Mouse (Mus musculus) MEL (cell line): ENCODE data around the gene Psmg3. TPM values are rescaled to one million over a fixed set of nuclear protein-coding genes. Genes with fewer than 3 reads are reported as not detected.
A peak's percentile ranks its signal among the peaks of the same experiment; 100 is the strongest.

Source experiments
- DNase-seq: peaks from one replicate; pipeline ENCODE4 v3.0.0; 2011; ENCODE audit warnings: low read depth, low spot score
- H3K27ac ChIP-seq: 2 replicates; pipeline ENCODE4 v1.5.1; 2012; ENCODE audit warnings: low read depth, mild to moderate bottlenecking, control low read depth, low read length, moderate library complexity; ENCODE audit not compliant: control insufficient read depth
- H3K27me3 ChIP-seq, 2 experiments: fragments of 150-350 bp in 1 of 2; sonication (generic) in 1 of 2; 2 replicates each; pipeline ENCODE4 v1.6.1; 2012; ENCODE audit warnings: low read length in 2 of 2, mild to moderate bottlenecking in 2 of 2, improper control_type of control experiment in 1 of 2, moderate library complexity in 1 of 2; ENCODE audit not compliant: insufficient read depth in 2 of 2, control insufficient read depth in 1 of 2
- H3K36me3 ChIP-seq, 2 experiments: 2 replicates each; pipeline ENCODE4 v1.6.1; 2012 to 2014; ENCODE audit warnings: low read length in 2 of 2, improper control_type of control experiment in 1 of 2, inconsistent platforms in 1 of 2, mild to moderate bottlenecking in 1 of 2; ENCODE audit not compliant: insufficient read depth in 2 of 2, control insufficient read depth in 1 of 2
- H3K4me1 ChIP-seq, 2 experiments: fragments of 150-350 bp in 1 of 2; sonication (generic) in 1 of 2; 2 replicates each; pipeline ENCODE4 v1.6.1; 2012; ENCODE audit warnings: low read length in 2 of 2, improper control_type of control experiment in 1 of 2, mild to moderate bottlenecking in 1 of 2; ENCODE audit not compliant: insufficient read depth in 2 of 2, control insufficient read depth in 1 of 2
- H3K4me3 ChIP-seq, 2 experiments: fragments of 150-350 bp in 1 of 2; sonication (generic) in 1 of 2; 2 replicates each; pipeline ENCODE4 v1.5.1; 2012; ENCODE audit warnings: low read depth in 2 of 2, low read length in 2 of 2, mild to moderate bottlenecking in 2 of 2, moderate library complexity in 2 of 2, control low read depth in 1 of 2, improper control_type of control experiment in 1 of 2; ENCODE audit not compliant: control insufficient read depth in 1 of 2, insufficient read depth in 1 of 2
- H3K79me2 ChIP-seq: 2 replicates; pipeline ENCODE4 v1.6.1; 2012; ENCODE audit warnings: mild to moderate bottlenecking, low read length, moderate library complexity; ENCODE audit not compliant: control insufficient read depth, poor library complexity, insufficient read depth
- H3K9ac ChIP-seq: 2 replicates; pipeline ENCODE4 v1.6.1; 2012; ENCODE audit warnings: low read depth, mild to moderate bottlenecking, control low read depth, low read length, moderate library complexity; ENCODE audit not compliant: control insufficient read depth, poor library complexity, severe bottlenecking
- H3K9me3 ChIP-seq: fragments of 150-350 bp; sonication (generic); replicated peaks from 2 replicates; pipeline ENCODE4 v1.6.1; 2012; ENCODE audit warnings: mild to moderate bottlenecking, low read length, improper control_type of control experiment, moderate library complexity; ENCODE audit not compliant: insufficient read depth
- BHLHE40 ChIP-seq: IDR thresholded peaks from 2 replicates; pipeline ENCODE4 v1.6.1; 2012; ENCODE audit warnings: low read depth, mild to moderate bottlenecking, inconsistent platforms, low read length, improper control_type of control experiment, borderline replicate concordance
- CHD1 ChIP-seq: IDR thresholded peaks from 2 replicates; pipeline ENCODE4 v1.6.1; 2012; ENCODE audit warnings: low read depth, mild to moderate bottlenecking, inconsistent platforms, low read length, improper control_type of control experiment
- CHD2 ChIP-seq: IDR thresholded peaks from 2 replicates; pipeline ENCODE4 v1.6.1; 2011; ENCODE audit warnings: low read length, improper control_type of control experiment
- CTCF ChIP-seq, 3 experiments: IDR thresholded peaks in 2 of 3; conservative IDR thresholded peaks in 1 of 3; 2 replicates each; pipeline ENCODE4 v1.5.1; 2011 to 2012; ENCODE audit warnings: low read length in 3 of 3, low read depth in 2 of 3, mild to moderate bottlenecking in 2 of 3, improper control_type of control experiment in 1 of 3, inconsistent platforms in 1 of 3, mixed read lengths in 1 of 3, moderate library complexity in 1 of 3; ENCODE audit not compliant: control insufficient read depth in 1 of 3, insufficient read depth in 1 of 3, poor library complexity in 1 of 3, severe bottlenecking in 1 of 3
- EP300 ChIP-seq, 2 experiments: IDR thresholded peaks; 2 replicates each; pipeline ENCODE4 v1.6.1; 2011; ENCODE audit warnings: improper control_type of control experiment in 2 of 2, low read length in 2 of 2, low read depth in 1 of 2, mild to moderate bottlenecking in 1 of 2
- ETS1 ChIP-seq: IDR thresholded peaks from 2 replicates; pipeline ENCODE4 v1.6.1; 2012; ENCODE audit warnings: low read depth, mild to moderate bottlenecking, inconsistent platforms, low read length, improper control_type of control experiment, moderate library complexity
- GABPA ChIP-seq: IDR thresholded peaks from 2 replicates; pipeline ENCODE4 v1.6.1; 2012; ENCODE audit warnings: low read depth, mild to moderate bottlenecking, inconsistent platforms, low read length, improper control_type of control experiment, moderate library complexity
- KAT2A ChIP-seq: conservative IDR thresholded peaks from 2 replicates; pipeline ENCODE4 v1.6.1; 2012; ENCODE audit warnings: low read depth, low read length, improper control_type of control experiment, inconsistent platforms
- MAX ChIP-seq: IDR thresholded peaks from 2 replicates; pipeline ENCODE4 v1.6.1; 2011; ENCODE audit warnings: low read length, improper control_type of control experiment
- MAZ ChIP-seq: IDR thresholded peaks from 2 replicates; pipeline ENCODE4 v1.6.1; 2012; ENCODE audit warnings: low read depth, mild to moderate bottlenecking, inconsistent platforms, low read length, improper control_type of control experiment
- MEF2A ChIP-seq: IDR thresholded peaks from 2 replicates; pipeline ENCODE4 v1.6.1; 2014; ENCODE audit warnings: low read depth, mild to moderate bottlenecking, inconsistent platforms, low read length, improper control_type of control experiment; ENCODE audit not compliant: poor library complexity, insufficient replicate concordance, severe bottlenecking; ENCODE audit errors: extremely low read depth
- MXI1 ChIP-seq: IDR thresholded peaks from 2 replicates; pipeline ENCODE4 v1.6.1; 2011; ENCODE audit warnings: mild to moderate bottlenecking, low read depth, low read length, improper control_type of control experiment
- MYB ChIP-seq: IDR thresholded peaks from 2 replicates; pipeline ENCODE4 v1.6.1; 2011; ENCODE audit warnings: mild to moderate bottlenecking, low read depth, low read length, improper control_type of control experiment
- MYC ChIP-seq: IDR thresholded peaks from 2 replicates; pipeline ENCODE4 v1.6.1; 2011; ENCODE audit warnings: low read depth, mild to moderate bottlenecking, low read length, improper control_type of control experiment, moderate library complexity
- POLR2AphosphoS2 ChIP-seq: IDR thresholded peaks from 2 replicates; pipeline ENCODE4 v1.6.1; 2011; ENCODE audit warnings: low read length, improper control_type of control experiment
- POLR2AphosphoS5 ChIP-seq: IDR thresholded peaks from 2 replicates; pipeline ENCODE4 v1.6.1; 2012; ENCODE audit warnings: low read depth, borderline replicate concordance, mild to moderate bottlenecking, inconsistent platforms, low read length, moderate library complexity, mixed read lengths
- RCOR1 ChIP-seq: IDR thresholded peaks from 2 replicates; pipeline ENCODE4 v1.6.1; 2012; ENCODE audit warnings: low read depth, mild to moderate bottlenecking, inconsistent platforms, low read length, improper control_type of control experiment
- SIN3A ChIP-seq: IDR thresholded peaks from 2 replicates; pipeline ENCODE4 v1.6.1; 2012; ENCODE audit warnings: low read length, improper control_type of control experiment, inconsistent platforms
- TBP ChIP-seq: IDR thresholded peaks from 2 replicates; pipeline ENCODE4 v1.8.0; 2011; ENCODE audit warnings: low read depth, low read length, improper control_type of control experiment
- TCF12 ChIP-seq: IDR thresholded peaks from 2 replicates; pipeline ENCODE4 v1.6.1; 2014; ENCODE audit warnings: low read depth, mild to moderate bottlenecking, inconsistent platforms, low read length, improper control_type of control experiment, moderate library complexity
- USF1 ChIP-seq: IDR thresholded peaks from 2 replicates; pipeline ENCODE4 v1.6.1; 2014; ENCODE audit warnings: low read depth, mild to moderate bottlenecking, inconsistent platforms, low read length, improper control_type of control experiment, moderate library complexity
- ZKSCAN1 ChIP-seq: IDR thresholded peaks from 2 replicates; pipeline ENCODE4 v1.6.1; 2012; ENCODE audit warnings: low read depth, mild to moderate bottlenecking, inconsistent platforms, low read length, improper control_type of control experiment, moderate library complexity
- ZMIZ1 ChIP-seq: IDR thresholded peaks from 2 replicates; pipeline ENCODE4 v1.6.1; 2012; ENCODE audit warnings: low read depth, mild to moderate bottlenecking, inconsistent platforms, low read length, improper control_type of control experiment, moderate library complexity
- ZNF384 ChIP-seq: IDR thresholded peaks from 2 replicates; pipeline ENCODE4 v1.6.1; 2012; ENCODE audit warnings: low read depth, mild to moderate bottlenecking, inconsistent platforms, low read length, improper control_type of control experiment
- polyA plus RNA-seq, 2 experiments: library from polyadenylated mRNA; stranded (reverse) in 1 of 2; unstranded in 1 of 2; fragments of >175 nt in 1 of 2; fragments of >200 nt in 1 of 2; gene quantifications; 2 replicates each; pipeline versions ENCODE4 v1.2.1 to v1.2.4; 2012; ENCODE audit warnings: low replicate concordance in 2 of 2, low read depth in 1 of 2; ENCODE audit not compliant: insufficient read length in 2 of 2, insufficient read depth in 1 of 2, missing spikeins in 1 of 2
- total RNA-seq: library from RNA; depleted of rRNA; stranded (reverse); fragments of 300-350 nt; gene quantifications from 2 replicates; pipeline ENCODE4 v1.2.3, GENCODE M21; 2012

The Psmg3 gene
- total and polyA plus RNA-seq, 3 experiments, result 75.4 to 81.9 TPM; not detected in 1

DNA sequence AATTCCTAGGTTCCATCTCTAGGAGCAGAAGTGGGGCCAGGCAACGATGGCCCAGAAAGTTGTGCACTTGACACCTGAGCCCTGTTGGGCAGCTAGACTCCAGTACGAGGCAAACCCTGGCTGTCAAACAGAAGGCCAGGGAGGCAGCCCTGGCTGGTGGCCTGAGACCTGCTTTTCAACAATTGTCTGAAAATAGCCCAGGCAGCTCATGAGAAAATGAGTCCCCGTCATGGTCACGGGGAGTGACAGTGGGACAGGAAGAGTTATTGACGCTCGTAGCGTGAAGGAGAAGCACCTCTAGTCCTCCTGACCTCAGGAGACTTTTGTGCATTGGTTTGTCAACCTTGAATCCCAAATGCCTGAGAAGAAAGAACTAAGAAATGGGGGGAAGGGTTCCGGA is 45.3 kb downstream of the Psmg3 start:
- no peak for DNase-seq
- H3K4me3 ChIP-seq, result no peak overlapping the region
- no peak overlapping the region for H3K27ac ChIP-seq
- H3K9me3 ChIP-seq, result no peaks in the 10 kb centered on the region
- peaks cover 0 to 4% of the 10 kb centered on the region in 2 experiments; a peak in 2 of 4 replicates for H3K27me3 ChIP-seq
- no peaks in the 10 kb centered on the region for H3K79me2 ChIP-seq
- no peaks in the 10 kb centered on the region for H3K4me1 ChIP-seq
- no peak overlapping the region for H3K9ac ChIP-seq
- H3K36me3 ChIP-seq, result no peaks in the 10 kb centered on the region
- no peak for TF ChIP-seq ZKSCAN1
- TF ChIP-seq MYC, result no peak
- no peak for TF ChIP-seq CHD2
- TF ChIP-seq SIN3A, result no peak
- TF ChIP-seq ETS1, result no peak
- no peak for TF ChIP-seq GABPA
- TF ChIP-seq ZNF384, result no peak
- no peak for TF ChIP-seq BHLHE40
- TF ChIP-seq KAT2A, result no peak
- no peak for TF ChIP-seq EP300 (IDR thresholded peaks at IDR 0.05; ENCODE audit: low read depth in 1 of 2, low read length in 2 of 2)

DNA sequence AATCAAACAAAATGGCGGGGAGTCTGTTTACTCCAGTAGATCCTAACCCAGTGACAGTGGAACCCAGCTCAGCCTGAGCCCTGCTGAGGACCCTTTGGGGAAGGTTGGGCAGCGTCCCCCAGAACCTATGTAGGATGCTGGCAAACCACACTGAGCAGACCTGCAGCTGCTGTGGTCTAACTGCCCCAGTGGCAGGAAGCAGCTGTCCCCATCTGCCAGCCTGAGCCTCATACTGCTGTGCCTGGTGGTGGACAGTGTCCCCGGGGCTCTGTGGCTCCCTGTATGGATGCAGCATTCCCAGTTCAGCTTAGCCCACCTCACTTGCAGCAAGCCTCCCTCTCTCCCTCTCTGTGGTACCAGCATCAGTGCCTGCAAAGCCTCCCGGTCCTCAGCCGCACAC is 49.7 kb downstream of the Psmg3 start:
- no peak for DNase-seq

DNA sequence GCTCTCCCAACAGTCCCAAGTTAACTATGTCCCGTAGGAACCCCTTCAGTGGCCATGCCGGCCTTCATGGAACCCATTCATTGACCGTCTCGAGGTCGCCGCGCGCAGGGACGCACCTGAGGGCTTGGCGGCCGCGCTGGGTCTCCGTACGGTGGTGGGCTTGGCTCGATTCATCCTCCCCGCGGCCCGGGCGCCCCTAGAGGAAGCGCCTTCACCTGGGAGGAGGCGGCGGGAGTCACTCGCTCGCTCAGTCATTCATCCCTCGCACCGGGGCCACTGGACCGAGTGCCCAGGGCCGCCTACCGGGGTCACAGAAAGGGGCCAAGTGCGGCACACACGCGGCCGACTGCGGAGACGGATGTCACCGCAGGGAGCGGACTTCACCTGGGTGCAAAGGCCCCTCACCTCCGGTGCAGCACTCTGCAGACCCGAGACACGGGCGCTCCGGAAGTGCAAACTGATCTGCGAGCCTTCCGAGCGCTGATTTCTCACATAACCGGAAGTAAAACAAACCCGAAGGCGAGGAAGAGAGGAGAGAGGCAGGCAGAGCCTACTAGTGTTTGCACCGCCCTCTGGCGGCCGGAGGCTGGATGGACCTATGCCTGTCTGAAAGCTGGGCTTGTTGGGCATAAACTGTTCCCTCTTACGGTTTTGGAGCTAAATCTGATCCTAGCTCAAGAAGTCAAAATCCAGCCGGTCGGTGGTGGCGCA is 51.3 kb downstream of the Psmg3 start, which contains the start of gene Ints1:
TSS of gene Ints1 (minus strand) at position 459 of the 711 bp plus-strand sequence.
- H3K27ac ChIP-seq, result peak within 1 kb of the TSS; percentile 34; the same call in 1 of the 2 replicates
- H3K9me3 ChIP-seq, result no peaks in the 10 kb centered on the region
- TF ChIP-seq ZNF384 (no peak), RCOR1 (peak; percentile 44), GABPA (peak; percentile 84; the same call in 1 of the 2 replicates), USF1 (no peak), ETS1 (peak; percentile 57), ZMIZ1 (no peak), MAZ (0 out of 2 replicates have a peak, but pooled peaks have one; percentile 41), POLR2AphosphoS5 (no peak), MXI1 (peak; percentile 90), MYC (peak; percentile 71; the same call in 1 of the 2 replicates), MYB (no peak), SIN3A (peak; percentile 98), CHD2 (peak; percentile 71), KAT2A (peak; percentile 93), MEF2A (no peak), TBP (peak; percentile 83), MAX (peak; percentile 70), TCF12 (peak; percentile 58)

More for the DNA sequence above, 49.7 kb downstream of the Psmg3 start:
- Histone ChIP-seq H3K27ac (no peak overlapping the region), H3K9ac (no peak overlapping the region), H3K9me3 (no peaks in the 10 kb centered on the region), H3K79me2 (peaks cover 9% of the 10 kb centered on the region), H3K27me3 (no peaks in the 10 kb centered on the region), H3K4me1 (peaks cover 0 to 8% of the 10 kb centered on the region in 2 experiments; a peak in 1 of 4 replicates), H3K4me3 (no peak overlapping the region), H3K36me3 (no peaks in the 10 kb centered on the region; a peak in 1 of 4 replicates)
- TF ChIP-seq TCF12 (no peak), CTCF (IDR thresholded peaks at IDR 0.05 in 2 of 3, conservative IDR thresholded peaks at IDR 0.05 in 1 of 3; ENCODE audit: control insufficient read depth in 1 of 3, insufficient read depth in 1 of 3, low read depth in 2 of 3, low read length in 3 of 3, poor library complexity in 1 of 3, severe bottlenecking in 1 of 3) (no peak), POLR2AphosphoS2 (no peak), TBP (no peak), CHD1 (no peak), GABPA (no peak)

More for the DNA sequence above, 51.3 kb downstream of the Psmg3 start, which contains the start of gene Ints1:
- no peaks in the 10 kb centered on the region for H3K27me3 ChIP-seq
- H3K79me2 ChIP-seq, result peaks cover 9% of the 10 kb centered on the region
- H3K9ac ChIP-seq, result peak within 1 kb of the TSS; percentile 89
- peak within 1 kb of the TSS; percentile 77 to 98 for H3K4me3 ChIP-seq
- no peaks in the 10 kb centered on the region; a peak in 1 of 4 replicates for H3K36me3 ChIP-seq
- peak; percentile 97 for DNase-seq
- peaks cover 0 to 8% of the 10 kb centered on the region in 2 experiments; a peak in 1 of 4 replicates for H3K4me1 ChIP-seq
